Mouse (Mus musculus) bone marrow, adult 2 months (tissue): Measurements from ENCODE around the gene Cox4i1.

Experiments
- CTCF ChIP-seq: fragments of 200-500 bp; IDR thresholded peaks from 2 replicates; pipeline ENCODE4 v1.5.1; 2011; ENCODE audit warnings: low read length, control low read depth; ENCODE audit not compliant: control insufficient read depth, insufficient read depth
- POLR2A ChIP-seq: fragments of 200-500 bp; IDR thresholded peaks from 2 replicates; pipeline ENCODE4 v1.6.1; 2011; ENCODE audit warnings: low read depth, mild to moderate bottlenecking, control low read depth, low read length, borderline replicate concordance; ENCODE audit not compliant: control insufficient read depth

DNA sequence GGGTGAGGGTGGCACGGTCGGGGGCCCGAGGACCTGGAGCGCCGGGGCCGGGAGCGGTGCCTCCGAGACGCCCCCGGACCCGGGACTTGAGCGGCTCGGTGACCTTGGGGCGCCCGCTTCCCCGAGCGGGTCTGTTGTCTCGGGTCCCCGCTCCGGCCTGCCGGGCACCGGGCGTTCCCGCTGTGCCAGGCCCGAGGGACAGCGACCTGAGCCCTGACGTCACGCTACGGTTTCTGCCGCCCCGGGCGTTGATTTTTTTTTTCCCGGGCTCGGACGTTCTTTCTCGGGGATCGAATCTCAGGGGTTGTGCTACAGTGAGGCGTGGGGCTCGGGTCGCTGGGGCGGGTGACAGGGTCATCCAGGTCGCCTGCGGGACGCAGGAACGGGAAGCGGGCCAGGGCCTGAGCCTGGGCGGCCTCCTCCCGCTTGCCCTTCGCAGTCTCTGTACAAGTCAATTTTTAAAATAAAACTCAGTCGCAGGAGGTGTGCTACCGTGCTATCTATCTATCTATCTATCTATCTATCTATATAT, 418 bp downstream of the Cox4i1 start, which contains the start of gene Emc8:
- TF ChIP-seq CTCF: no peak
- no peak for TF ChIP-seq POLR2A
